Mouse (Mus musculus): Measurements from ENCODE around the gene Prl3b1.

Prl3b1 gene

DNA sequence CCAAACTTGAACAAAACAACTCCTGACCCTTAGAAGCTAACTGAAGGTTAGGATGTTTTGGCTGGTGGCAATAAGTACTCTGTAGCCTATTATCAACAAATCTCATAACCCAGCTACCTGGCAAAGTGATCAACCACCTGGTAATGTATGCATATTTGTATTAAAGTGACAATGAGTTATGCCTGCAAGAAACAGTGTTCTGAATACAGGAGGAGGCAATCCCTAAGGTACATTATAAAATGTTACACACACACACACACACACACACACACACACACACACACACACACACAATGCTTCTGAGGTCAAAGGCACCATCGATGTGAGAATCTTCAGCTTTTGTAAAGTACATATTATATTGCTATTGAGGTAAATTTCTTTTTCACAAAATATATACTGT is at the start of gene Prl3b1:
Prl3b1 (plus strand) TSS at position 301 of the 400 bp plus-strand sequence.
- DNase-seq = no peak

DNA sequence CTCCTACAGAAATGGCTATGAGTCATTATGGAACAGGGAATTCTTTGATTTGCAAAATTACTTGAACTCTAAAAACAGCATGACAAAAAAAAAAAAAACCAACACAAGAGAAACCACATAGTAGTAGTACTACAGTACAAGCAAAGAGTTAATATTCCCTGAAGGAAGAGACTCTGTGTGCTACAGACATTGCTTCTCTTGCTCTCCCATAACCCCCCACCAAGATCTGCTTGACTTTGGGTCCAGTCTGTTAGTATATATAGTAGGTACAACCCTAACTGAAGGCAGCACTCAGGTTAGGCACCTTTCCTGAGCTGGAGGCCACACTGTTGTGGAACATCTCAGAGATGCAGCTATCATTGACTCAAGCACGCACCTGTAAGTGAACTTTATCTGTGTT is 45.3 kb upstream of the Prl3b1 start, which contains the start of gene Prl3c1:
Prl3c1 (plus strand) TSS at position 301 of the 400 bp plus-strand sequence.
- DNase-seq = no peak

- DNase-seq = no peak
Observed at GRCm38 (mm10) chr13:27259136-27259535, 17.5 kb downstream of the Prl3b1 start, which contains the start of gene Prl3a1. Prl3a1 (plus strand) TSS chr13:27259436.

Measured in right cerebral cortex, postnatal 4 days (tissue).